Mouse (Mus musculus): ENCODE measurements around the gene Bach1. TPM values are rescaled to one million over a fixed set of nuclear protein-coding genes. Genes with fewer than 3 reads are reported as not detected.

Bach1 gene
- polyA plus RNA-seq, 1 experiment from 2014 or later = 8.9 TPM

- no peaks in the 10 kb centered on the region for H3K4me1 ChIP-seq (ENCODE audit: insufficient read depth)
- H3K9me3 ChIP-seq (ENCODE audit: low read depth, low read length) = no peaks in the 10 kb centered on the region
- no peak for ATAC-seq (ENCODE audit: insufficient read depth)
- no peak overlapping the region for H3K4me3 ChIP-seq (ENCODE audit: low read depth, low read length)
- no peaks in the 10 kb centered on the region for H3K27me3 ChIP-seq (ENCODE audit: insufficient read depth, low read length)
- no peak for DNase-seq
- no peak overlapping the region for H3K27ac ChIP-seq (ENCODE audit: low read depth)
- no peak for TF ChIP-seq CTCF (IDR thresholded peaks at IDR 0.05; ENCODE audit: low read depth)
- no peak overlapping the region for H3K9ac ChIP-seq
- H3K36me3 ChIP-seq (ENCODE audit: insufficient read depth) = no peaks in the 10 kb centered on the region
- WGBS = 73% methylated on average over 4 of the region's 4 CpGs
- H3K4me2 ChIP-seq = no peak overlapping the region
These were observed 32.1 kb upstream of the Bach1 start for GRCm38 (mm10) chr16:87666620-87667004.

DNA sequence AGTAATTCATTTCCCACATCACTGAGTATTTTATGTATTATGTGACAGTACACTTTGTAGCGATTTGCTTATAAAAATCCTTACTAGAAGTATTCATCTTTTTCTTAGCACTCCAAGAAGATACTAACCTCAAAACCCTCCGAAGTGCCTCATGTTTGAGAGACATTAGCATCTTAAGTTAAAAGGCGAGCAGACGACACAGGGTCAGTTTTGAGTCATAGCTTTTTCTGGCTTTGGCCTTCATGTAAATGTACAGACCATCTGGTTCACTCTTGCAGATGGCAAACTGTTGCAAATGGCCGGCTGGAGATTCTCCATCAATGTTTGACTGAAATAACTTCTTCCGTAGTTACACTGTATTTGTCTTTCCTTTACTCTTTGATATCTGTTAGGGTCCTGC is 30.7 kb upstream of the Bach1 start:
- 62% methylated on average over 6 of the region's 6 CpGs for WGBS
- Histone ChIP-seq H3K4me1 (ENCODE audit: insufficient read depth) (no peaks in the 10 kb centered on the region), H3K27ac (ENCODE audit: low read depth) (no peak overlapping the region), H3K4me2 (no peak overlapping the region), H3K27me3 (ENCODE audit: insufficient read depth, low read length) (no peaks in the 10 kb centered on the region), H3K36me3 (ENCODE audit: insufficient read depth) (no peaks in the 10 kb centered on the region), H3K4me3 (ENCODE audit: low read depth, low read length) (no peak overlapping the region), H3K9me3 (ENCODE audit: low read depth, low read length) (no peaks in the 10 kb centered on the region), H3K9ac (no peak overlapping the region)
- DNase-seq (no peak), ATAC-seq (ENCODE audit: insufficient read depth) (no peak)
- no peak for TF ChIP-seq CTCF (IDR thresholded peaks at IDR 0.05; ENCODE audit: low read depth)

- Histone ChIP-seq H3K27ac (ENCODE audit: low read depth) (no peak overlapping the region), H3K4me2 (no peak overlapping the region), H3K9ac (no peak overlapping the region), H3K4me1 (ENCODE audit: insufficient read depth) (no peaks in the 10 kb centered on the region), H3K36me3 (ENCODE audit: insufficient read depth) (no peaks in the 10 kb centered on the region), H3K4me3 (ENCODE audit: low read depth, low read length) (no peak overlapping the region), H3K27me3 (ENCODE audit: insufficient read depth, low read length) (no peaks in the 10 kb centered on the region), H3K9me3 (ENCODE audit: low read depth, low read length) (no peaks in the 10 kb centered on the region)
- ATAC-seq (ENCODE audit: insufficient read depth) (no peak), DNase-seq (no peak)
- TF ChIP-seq CTCF (IDR thresholded peaks at IDR 0.05; ENCODE audit: low read depth) = no peak
- 74% methylated on average over 8 of the region's 8 CpGs for WGBS
These were observed 28.5 kb upstream of the Bach1 start for GRCm38 (mm10) chr16:87670091-87670820.

GRCm38 (mm10) chr16:87670821-87671165 is 28.0 kb upstream of the Bach1 start:
- H3K9me3 ChIP-seq (ENCODE audit: low read depth, low read length) = no peaks in the 10 kb centered on the region
- no peaks in the 10 kb centered on the region for H3K36me3 ChIP-seq (ENCODE audit: insufficient read depth)
- H3K9ac ChIP-seq = no peak overlapping the region
- H3K4me3 ChIP-seq (ENCODE audit: low read depth, low read length) = no peak overlapping the region
- DNase-seq = no peak
- 83% methylated on average over 9 of the region's 9 CpGs for WGBS
- H3K27ac ChIP-seq (ENCODE audit: low read depth) = no peak overlapping the region
- no peak for TF ChIP-seq CTCF (IDR thresholded peaks at IDR 0.05; ENCODE audit: low read depth)
- no peak overlapping the region for H3K4me2 ChIP-seq
- no peak for ATAC-seq (ENCODE audit: insufficient read depth)
- no peaks in the 10 kb centered on the region for H3K27me3 ChIP-seq (ENCODE audit: insufficient read depth, low read length)
- H3K4me1 ChIP-seq (ENCODE audit: insufficient read depth) = no peaks in the 10 kb centered on the region

DNA sequence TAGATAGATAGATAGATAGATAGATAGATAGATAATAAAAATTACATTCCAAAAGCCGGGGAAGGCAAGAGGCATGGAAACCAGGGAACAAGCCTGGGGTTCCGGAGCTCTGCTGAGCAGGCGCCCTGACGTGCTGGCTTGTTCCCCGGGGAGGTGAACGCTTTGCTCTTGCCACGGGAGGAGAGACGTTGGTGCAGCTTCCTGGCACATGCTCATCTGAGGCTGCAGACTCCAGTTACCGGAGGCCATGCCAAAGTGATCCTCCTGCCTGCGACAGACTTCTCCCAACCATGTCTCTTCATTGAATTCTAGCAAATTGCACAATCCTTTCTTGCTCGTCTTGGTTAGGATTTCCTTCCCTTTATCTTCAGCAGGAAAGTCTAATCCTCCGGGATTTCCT is 27.4 kb upstream of the Bach1 start:
- H3K9me3 ChIP-seq (ENCODE audit: low read depth, low read length) = no peaks in the 10 kb centered on the region
- no peak for ATAC-seq (ENCODE audit: insufficient read depth)
- DNase-seq = no peak

DNA sequence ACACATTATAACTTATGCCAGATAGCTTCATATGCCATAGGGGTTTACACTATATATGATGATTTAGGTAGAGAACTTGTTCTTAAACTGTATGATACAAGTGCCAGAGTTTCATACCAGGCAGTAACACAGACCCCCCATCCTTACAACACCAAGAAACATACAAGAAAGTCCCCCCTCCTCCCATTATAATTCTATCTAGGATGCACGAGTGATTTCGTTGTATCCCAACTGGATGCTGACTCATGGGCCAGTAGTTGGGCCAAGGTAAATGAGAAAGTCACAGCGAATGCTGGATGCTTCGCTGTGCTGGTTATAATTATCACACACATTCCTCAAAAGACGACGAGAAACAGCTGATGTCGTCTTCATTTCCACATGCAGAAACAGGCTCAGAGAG is 25.6 kb upstream of the Bach1 start:
- no peaks in the 10 kb centered on the region for H3K9me3 ChIP-seq (ENCODE audit: low read depth, low read length)
- no peak for ATAC-seq (ENCODE audit: insufficient read depth)
- 65% methylated on average over 7 of the region's 7 CpGs for WGBS
- no peak overlapping the region for H3K4me2 ChIP-seq
- no peak overlapping the region for H3K4me3 ChIP-seq (ENCODE audit: low read depth, low read length)
- no peak for TF ChIP-seq CTCF (IDR thresholded peaks at IDR 0.05; ENCODE audit: low read depth)
- no peak overlapping the region for H3K27ac ChIP-seq (ENCODE audit: low read depth)
- H3K27me3 ChIP-seq (ENCODE audit: insufficient read depth, low read length) = no peaks in the 10 kb centered on the region
- H3K4me1 ChIP-seq (ENCODE audit: insufficient read depth) = no peaks in the 10 kb centered on the region
- DNase-seq = no peak
- H3K36me3 ChIP-seq (ENCODE audit: insufficient read depth) = no peaks in the 10 kb centered on the region
- H3K9ac ChIP-seq = no peak overlapping the region

More for the DNA sequence above, 27.4 kb upstream of the Bach1 start:
- Histone ChIP-seq H3K27me3 (ENCODE audit: insufficient read depth, low read length) (no peaks in the 10 kb centered on the region), H3K36me3 (ENCODE audit: insufficient read depth) (no peaks in the 10 kb centered on the region), H3K27ac (ENCODE audit: low read depth) (no peak overlapping the region), H3K9ac (no peak overlapping the region), H3K4me2 (no peak overlapping the region), H3K4me3 (ENCODE audit: low read depth, low read length) (no peak overlapping the region), H3K4me1 (ENCODE audit: insufficient read depth) (no peaks in the 10 kb centered on the region)
- 78% methylated on average over 12 of the region's 12 CpGs for WGBS
- TF ChIP-seq CTCF (IDR thresholded peaks at IDR 0.05; ENCODE audit: low read depth) = no peak

DNA sequence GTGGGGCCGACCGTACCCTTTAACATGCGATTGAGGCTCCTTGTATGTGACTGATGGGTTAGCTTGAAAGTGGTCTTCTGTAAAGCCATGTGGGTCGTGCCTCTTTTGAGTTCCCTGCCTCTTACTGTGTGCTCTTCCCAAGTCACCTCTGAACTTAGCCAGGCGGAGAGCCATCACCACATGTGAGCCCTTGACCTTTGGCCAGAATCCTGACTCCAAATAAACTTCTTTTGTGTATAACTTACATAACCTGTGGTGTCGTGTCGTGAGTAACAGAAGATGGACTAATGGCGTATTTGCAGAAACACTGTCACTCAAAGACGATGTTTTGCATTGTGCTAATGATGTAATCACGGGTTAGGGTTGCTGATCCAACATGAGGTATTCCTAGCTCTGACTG is 22.6 kb upstream of the Bach1 start:
- ATAC-seq (ENCODE audit: insufficient read depth) = no peak
- 40% methylated on average over 10 of the region's 10 CpGs for WGBS
- Histone ChIP-seq H3K4me1 (ENCODE audit: insufficient read depth) (no peaks in the 10 kb centered on the region), H3K27ac (ENCODE audit: low read depth) (no peak overlapping the region), H3K9ac (no peak overlapping the region), H3K9me3 (ENCODE audit: low read depth, low read length) (no peaks in the 10 kb centered on the region), H3K27me3 (ENCODE audit: insufficient read depth, low read length) (no peaks in the 10 kb centered on the region), H3K36me3 (ENCODE audit: insufficient read depth) (no peaks in the 10 kb centered on the region), H3K4me3 (ENCODE audit: low read depth, low read length) (no peak overlapping the region), H3K4me2 (no peak overlapping the region)
- DNase-seq = no peak
- TF ChIP-seq CTCF (IDR thresholded peaks at IDR 0.05; ENCODE audit: low read depth) = no peak

All from lung, embryonic 14.5 days (tissue).